Mouse (Mus musculus) gastrocnemius, postnatal 14 days (tissue): ENCODE results near the gene Hc. TPM values are rescaled to one million over a fixed set of nuclear protein-coding genes. Genes with fewer than 3 reads are reported as not detected.

ENCODE experiments used
- DNase-seq: peaks from one replicate; pipeline ENCODE4 v3.0.0; 2021; ENCODE audit warnings: mixed read lengths
- intact Hi-C: fragments of 180-260 bp; cut with DNase I; formaldehyde crosslinking; loops from one replicate; pipeline ENCODE4 v1.15.1; 2025; ENCODE audit warnings: low total_unique reads
- long read RNA-seq, 2 experiments: library from polyadenylated mRNA; stranded (forward); transcript quantifications; one replicate each; pipeline ENCODE4 v2.0.0; 2021
- total RNA-seq, 2 experiments: library from RNA; stranded (reverse); gene quantifications; 2 replicates each; pipeline ENCODE4 v1.2.3; 2021

Hc gene
- total RNA-seq, result not detected
- long read RNA-seq, experiment 1, result 0 reads
- long read RNA-seq, experiment 2, result 0 reads

DNA sequence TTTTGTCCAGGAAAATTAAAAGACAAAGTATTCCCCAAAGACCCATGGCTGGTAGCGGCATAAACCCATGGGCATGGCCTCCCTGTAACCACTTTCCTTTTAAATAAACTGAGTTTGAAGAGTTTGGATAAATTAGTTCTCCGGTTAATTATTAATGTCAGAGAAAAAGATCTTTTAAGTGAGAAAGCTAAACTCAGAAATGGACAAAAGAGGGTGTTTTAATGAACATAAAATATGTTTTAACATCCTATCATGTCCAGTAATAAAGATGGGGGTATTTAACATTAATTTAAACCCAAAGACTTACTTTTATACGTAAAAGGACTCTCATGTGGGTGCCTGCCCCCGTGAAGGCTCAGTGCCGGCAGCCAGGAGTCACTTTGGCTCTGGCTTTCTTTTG lies at the start of gene Hc:
Gene Hc (minus strand): TSS at position 101 of the 400 bp plus-strand sequence.
- no peak for DNase-seq
- intact Hi-C loops, result loop anchor here (5.0 kb wide), 1 partner anchor 56 kb away; no protein-coding TSS in a partner anchor

- DNase-seq, result no peak
- intact Hi-C loops, result no loop called here
Observed at GRCm38 (mm10) chr2:35110521-35110920, 49.3 kb upstream of the Hc start.

GRCm38 (mm10) chr2:35109924-35110304 lies 48.7 kb upstream of the Hc start:
- intact Hi-C loops, result loop anchor here (5.0 kb wide), 1 partner anchor 63 kb away; no protein-coding TSS in a partner anchor
- no peak for DNase-seq

DNA sequence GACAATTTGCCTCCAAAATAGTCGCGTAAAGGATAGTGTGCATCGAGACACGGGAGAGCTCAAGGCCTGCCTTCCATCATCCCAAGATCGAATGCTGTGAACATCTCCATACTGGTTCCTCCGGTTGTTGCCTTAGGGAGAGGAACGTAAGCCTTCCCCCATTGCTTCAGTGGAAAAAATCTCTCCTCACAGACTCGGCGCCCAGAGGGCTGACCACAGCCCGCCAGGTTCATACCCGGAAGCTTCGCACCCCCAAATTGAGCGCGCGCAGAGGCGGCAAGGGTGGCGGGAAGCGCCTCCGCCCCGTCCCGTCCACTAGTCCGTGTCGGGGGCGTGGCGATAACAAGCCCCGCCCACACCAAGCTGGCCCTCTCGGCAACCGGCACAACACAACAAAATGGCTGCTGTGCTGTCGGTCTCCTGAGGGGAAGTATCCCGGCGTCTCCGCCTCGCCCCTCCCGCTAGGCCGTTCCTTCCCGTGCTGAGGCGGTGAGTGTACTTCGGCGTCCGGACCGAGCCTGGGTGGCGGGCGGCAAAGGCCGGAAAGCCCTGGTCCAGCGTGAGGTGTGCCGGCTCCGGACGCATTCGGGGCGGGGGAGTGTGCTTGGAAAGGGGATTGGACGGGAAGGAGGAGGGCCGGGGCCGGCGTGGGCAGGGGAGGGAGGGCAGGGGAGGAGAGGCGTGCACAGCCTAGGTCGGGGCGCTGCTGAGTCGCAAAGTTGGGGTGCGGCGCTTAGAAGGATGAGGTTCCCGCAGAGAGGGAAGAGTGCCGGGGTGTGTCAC lies 48.1 kb upstream of the Hc start, which contains the start of gene Cntrl:
Gene Cntrl (plus strand): TSS at position 352 of the 783 bp plus-strand sequence.
- DNase-seq, result peak; percentile 94
- intact Hi-C loops, result loop anchor here (5.0 kb wide), 1 partner anchor 62 kb away; no protein-coding TSS in a partner anchor

DNA sequence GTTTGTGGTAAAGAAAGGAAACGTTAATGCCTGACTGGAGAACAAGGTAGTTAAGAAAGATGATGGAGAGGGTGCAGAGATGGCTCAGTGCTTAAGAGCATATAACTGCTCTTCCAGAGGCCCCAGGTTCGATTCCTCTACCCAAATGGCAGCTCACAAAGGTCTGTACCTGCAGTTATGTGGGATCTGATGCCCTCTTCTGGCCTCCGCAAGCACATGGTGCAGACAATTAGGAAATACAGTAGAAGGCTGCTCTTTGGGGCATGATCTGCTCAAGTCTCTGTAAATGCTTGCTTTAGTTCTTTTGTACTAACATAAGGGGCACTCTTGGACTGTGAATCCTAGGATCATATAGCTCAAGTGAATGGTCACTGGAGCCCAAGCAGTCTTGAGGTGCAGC lies 47.5 kb upstream of the Hc start:
- DNase-seq, result peak; percentile 19
- intact Hi-C loops, result loop anchor here (5.0 kb wide), 1 partner anchor 61 kb away; no protein-coding TSS in a partner anchor

- intact Hi-C loops, result loop anchor here (5.0 kb wide), 1 partner anchor 61 kb away; no protein-coding TSS in a partner anchor
- DNase-seq, result no peak
Observed at GRCm38 (mm10) chr2:35107984-35108635, 46.9 kb upstream of the Hc start.

GRCm38 (mm10) chr2:35104843-35105242 lies 43.6 kb upstream of the Hc start:
- DNase-seq, result no peak
- intact Hi-C loops, result loop anchor here (5.0 kb wide), 1 partner anchor 58 kb away; no protein-coding TSS in a partner anchor

GRCm38 (mm10) chr2:35103558-35103957 lies 42.3 kb upstream of the Hc start:
- intact Hi-C loops, result no loop called here

GRCm38 (mm10) chr2:35102777-35103176 lies 41.5 kb upstream of the Hc start:
- intact Hi-C loops, result no loop called here
- DNase-seq, result no peak

More at GRCm38 (mm10) chr2:35103558-35103957, 42.3 kb upstream of the Hc start:
- DNase-seq, result no peak

- intact Hi-C loops, result no loop called here
- DNase-seq, result no peak
Observed at GRCm38 (mm10) chr2:35101443-35101842, 40.2 kb upstream of the Hc start, which contains the start of gene AI182371. AI182371 (minus strand) TSS chr2:35101543.

- intact Hi-C loops, result no loop called here
Observed at GRCm38 (mm10) chr2:35100529-35100928, 39.3 kb upstream of the Hc start.

DNA sequence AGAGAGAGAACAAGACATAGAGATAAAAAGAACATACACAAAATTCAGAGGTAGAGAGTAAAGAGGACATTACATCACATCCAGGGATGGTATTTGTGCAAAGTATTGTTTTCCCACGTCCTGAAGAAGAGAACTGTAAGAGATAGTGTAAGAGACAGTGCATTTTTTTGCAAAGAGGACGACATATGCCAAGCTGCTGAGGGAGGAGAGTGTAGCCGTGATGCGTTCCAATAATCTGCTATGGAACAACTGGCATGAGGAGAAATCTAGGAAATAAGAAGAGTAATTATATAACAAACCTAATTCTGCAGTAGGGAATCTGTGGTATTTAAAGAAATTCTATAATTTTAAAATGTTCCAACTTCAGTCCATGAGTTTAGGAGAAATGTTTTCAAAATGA lies 26.2 kb upstream of the Hc start:
- intact Hi-C loops, result no loop called here
- DNase-seq, result no peak

More at GRCm38 (mm10) chr2:35100529-35100928, 39.3 kb upstream of the Hc start:
- no peak for DNase-seq

DNA sequence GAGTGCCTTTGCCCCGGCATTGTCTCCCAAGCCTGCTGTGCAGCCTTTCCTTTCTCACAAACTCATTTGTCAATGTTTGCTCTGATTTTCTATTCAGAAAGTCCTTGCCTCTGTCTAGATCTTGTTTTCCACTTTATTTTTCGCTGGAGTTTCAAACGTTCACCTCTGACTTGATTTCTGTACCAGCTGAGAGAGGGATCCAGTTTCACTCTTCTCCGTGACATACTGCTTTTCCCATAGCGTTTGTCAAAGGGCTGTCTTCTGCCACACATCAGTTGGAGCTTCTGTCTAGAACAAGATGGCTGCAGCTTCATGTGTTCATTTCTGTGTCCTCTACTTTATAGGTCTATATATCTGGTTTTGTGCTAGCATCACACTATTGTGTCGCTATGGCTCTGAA lies 17.9 kb upstream of the Hc start:
- DNase-seq, result no peak
- intact Hi-C loops, result no loop called here

DNA sequence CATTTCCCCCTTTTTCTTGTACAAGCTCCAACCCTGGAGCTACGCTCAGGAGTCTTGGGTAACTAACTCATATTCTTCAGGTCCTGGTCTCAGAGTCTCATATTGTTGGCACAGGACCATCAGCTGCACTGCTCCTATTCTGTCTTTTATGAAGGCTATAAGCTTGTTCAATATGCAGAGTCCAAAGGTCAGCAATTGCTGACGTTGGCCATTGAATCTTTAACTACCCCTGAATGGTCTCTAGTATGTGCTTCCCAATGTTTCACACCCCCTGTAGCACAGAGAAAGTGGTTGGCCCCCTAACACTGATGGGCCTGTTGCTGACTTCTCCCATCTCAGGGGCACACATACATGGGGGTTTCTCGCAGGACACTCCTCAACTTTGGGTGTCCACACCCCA lies 13.1 kb upstream of the Hc start:
- intact Hi-C loops, result no loop called here

GRCm38 (mm10) chr2:35072547-35072946 lies 11.3 kb upstream of the Hc start:
- intact Hi-C loops, result no loop called here
- DNase-seq, result no peak

More for the DNA sequence above, 13.1 kb upstream of the Hc start:
- no peak for DNase-seq

- DNase-seq, result no peak
- intact Hi-C loops, result no loop called here
Observed at GRCm38 (mm10) chr2:35070275-35070674, 9.0 kb upstream of the Hc start.

DNA sequence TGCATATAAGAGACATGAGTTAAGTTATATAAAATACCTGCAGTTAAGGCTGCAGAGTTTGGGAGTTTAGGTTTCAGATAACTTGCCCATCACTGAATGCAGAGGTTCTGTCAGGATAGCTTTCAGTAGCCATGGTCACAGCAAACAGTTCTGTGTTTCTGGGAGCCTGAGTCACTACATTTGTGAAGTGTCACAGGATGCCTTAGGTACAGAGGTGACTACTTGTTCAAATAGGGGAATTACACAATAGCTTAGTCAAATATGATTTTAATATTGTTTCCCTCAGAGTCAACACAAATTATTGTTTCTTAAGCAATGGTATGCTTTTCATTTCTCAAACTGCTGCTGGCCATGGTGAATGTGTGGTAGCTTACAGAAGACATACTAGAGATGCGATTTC lies 7.9 kb upstream of the Hc start:
- intact Hi-C loops, result no loop called here
- no peak for DNase-seq

DNA sequence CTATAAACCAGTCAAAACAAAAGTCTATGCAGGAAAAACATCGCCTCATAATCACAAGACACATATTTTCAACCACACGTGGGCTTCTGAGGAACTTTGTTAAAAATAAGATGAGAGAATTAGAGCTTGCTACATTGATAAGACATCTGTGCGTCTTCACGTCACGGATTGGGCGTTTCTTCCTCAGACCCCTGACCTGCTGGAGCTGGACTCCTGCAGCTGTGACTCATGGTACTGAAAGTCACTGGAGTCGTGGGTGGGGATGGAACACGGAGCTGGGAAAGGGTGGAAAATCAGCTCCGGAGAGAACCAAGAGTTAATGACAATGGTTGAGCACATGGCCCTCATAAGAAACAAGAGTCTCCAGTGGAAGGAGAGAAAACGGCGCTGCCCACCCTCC lies 5.9 kb upstream of the Hc start:
- intact Hi-C loops, result no loop called here
- DNase-seq, result no peak

DNA sequence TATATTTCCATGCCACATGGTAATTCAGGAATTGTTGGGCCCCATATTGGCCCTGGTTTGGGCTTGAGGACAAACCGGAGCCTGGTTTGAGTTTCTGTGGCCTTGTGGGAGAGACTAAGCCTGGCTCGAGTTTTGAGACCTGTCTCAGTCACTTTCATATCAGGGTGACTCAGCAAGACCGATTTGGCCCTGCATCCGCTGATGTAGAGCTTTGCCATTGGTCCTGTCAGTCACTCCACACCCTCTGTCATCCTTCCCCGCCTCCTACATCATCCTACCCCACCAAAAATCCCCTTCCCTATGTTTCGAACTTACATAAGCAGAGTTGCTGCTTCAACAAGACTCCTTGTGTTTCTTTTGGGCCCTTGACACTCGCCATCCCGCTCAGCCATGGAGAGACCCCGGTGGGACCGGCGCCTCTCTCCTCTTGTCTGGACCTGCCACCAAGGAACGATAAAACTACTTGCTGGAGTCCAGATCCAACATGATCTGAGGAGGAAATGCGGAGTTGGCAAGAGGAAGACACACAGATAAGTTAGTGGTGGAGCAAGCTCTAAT lies 5.4 kb upstream of the Hc start:
- no peak for DNase-seq
- intact Hi-C loops, result no loop called here
